Mouse (Mus musculus) ES-Bruce4 (cell line): ENCODE data around the gene Pros1. TPM values are rescaled to one million over a fixed set of nuclear protein-coding genes. Genes with fewer than 3 reads are reported as not detected.

Experiments used
- H3K27ac ChIP-seq: 2 replicates; pipeline ENCODE4 v1.5.1; 2012; ENCODE audit warnings: low read length, inconsistent platforms; ENCODE audit not compliant: insufficient read depth
- H3K27me3 ChIP-seq: 2 replicates; pipeline ENCODE4 v1.6.1; 2012; ENCODE audit warnings: mild to moderate bottlenecking, low read length, inconsistent platforms; ENCODE audit not compliant: control insufficient read depth, poor library complexity, insufficient read depth, severe bottlenecking
- H3K36me3 ChIP-seq: 2 replicates; pipeline ENCODE4 v1.6.1; 2012; ENCODE audit warnings: inconsistent platforms, mild to moderate bottlenecking, low read length, moderate library complexity; ENCODE audit not compliant: control insufficient read depth, poor library complexity, insufficient read depth, severe bottlenecking
- H3K4me1 ChIP-seq: one replicate; pipeline ENCODE4 v1.8.1; 2011; ENCODE audit warnings: low read length; ENCODE audit not compliant: control insufficient read depth, insufficient read depth
- H3K4me3 ChIP-seq: 2 replicates; pipeline ENCODE4 v1.5.1; 2011; ENCODE audit warnings: low read depth, mild to moderate bottlenecking, low read length
- H3K9ac ChIP-seq: 2 replicates; pipeline ENCODE4 v1.6.1; 2012; ENCODE audit warnings: low read depth, mild to moderate bottlenecking, inconsistent platforms; ENCODE audit not compliant: poor library complexity, severe bottlenecking
- H3K9me3 ChIP-seq: replicated peaks from 2 replicates; pipeline ENCODE4 v1.6.1; 2012; ENCODE audit warnings: mild to moderate bottlenecking, low read length, inconsistent platforms; ENCODE audit not compliant: control insufficient read depth, poor library complexity, insufficient read depth, severe bottlenecking
- CTCF ChIP-seq: IDR thresholded peaks from one replicate; pipeline ENCODE4 v1.8.1; 2011; ENCODE audit warnings: low read depth, low read length
- EP300 ChIP-seq: IDR thresholded peaks from 2 replicates; pipeline ENCODE4 v1.6.1; 2011; ENCODE audit warnings: low read depth, low read length; ENCODE audit not compliant: insufficient read depth
- POLR2A ChIP-seq: IDR thresholded peaks from one replicate; pipeline ENCODE4 v1.8.1; 2011; ENCODE audit warnings: low read length; ENCODE audit not compliant: insufficient read depth
- polyA plus RNA-seq: library from polyadenylated mRNA; stranded (reverse); fragments of >200 nt; gene quantifications from 2 replicates; pipeline ENCODE4 v1.2.4, GENCODE M21; 2011; ENCODE audit warnings: low read depth; ENCODE audit not compliant: missing spikeins, insufficient read depth, insufficient read length

Gene Pros1
- polyA plus RNA-seq, 1 experiment, result 18.0 TPM

- Histone ChIP-seq H3K9me3 (no peaks in the 10 kb centered on the region), H3K4me1 (no peaks in the 10 kb centered on the region), H3K27ac (no peak overlapping the region), H3K9ac (no peak overlapping the region), H3K36me3 (no peaks in the 10 kb centered on the region), H3K4me3 (no peak overlapping the region), H3K27me3 (no peaks in the 10 kb centered on the region)
- TF ChIP-seq EP300 (no peak), CTCF (no peak), POLR2A (no peak)
Observed at GRCm38 (mm10) chr16:62922245-62922644, 68.1 kb downstream of the Pros1 start.

- H3K4me1 ChIP-seq, result no peaks in the 10 kb centered on the region
- H3K36me3 ChIP-seq, result no peaks in the 10 kb centered on the region
- TF ChIP-seq EP300, result no peak
- no peak for TF ChIP-seq POLR2A
- no peak for TF ChIP-seq CTCF
- no peaks in the 10 kb centered on the region for H3K9me3 ChIP-seq
- no peaks in the 10 kb centered on the region for H3K27me3 ChIP-seq
- no peak overlapping the region for H3K9ac ChIP-seq
- no peak overlapping the region for H3K27ac ChIP-seq
- H3K4me3 ChIP-seq, result no peak overlapping the region
Observed at GRCm38 (mm10) chr16:62931341-62931740, 77.2 kb downstream of the Pros1 start.

- TF ChIP-seq EP300 (no peak), CTCF (no peak)
- H3K36me3 ChIP-seq, result no peaks in the 10 kb centered on the region
- H3K27me3 ChIP-seq, result no peaks in the 10 kb centered on the region
- no peak overlapping the region for H3K27ac ChIP-seq
- no peaks in the 10 kb centered on the region for H3K9me3 ChIP-seq
- no peaks in the 10 kb centered on the region for H3K4me1 ChIP-seq
- H3K4me3 ChIP-seq, result no peak overlapping the region
- H3K9ac ChIP-seq, result no peak overlapping the region
Observed at GRCm38 (mm10) chr16:62936316-62936715, 82.2 kb downstream of the Pros1 start.

- H3K9ac ChIP-seq, result no peak overlapping the region
- H3K27me3 ChIP-seq, result no peaks in the 10 kb centered on the region
- H3K36me3 ChIP-seq, result no peaks in the 10 kb centered on the region
- no peak for TF ChIP-seq EP300
- TF ChIP-seq CTCF, result no peak
- H3K9me3 ChIP-seq, result no peaks in the 10 kb centered on the region
- H3K27ac ChIP-seq, result no peak overlapping the region
- no peaks in the 10 kb centered on the region for H3K4me1 ChIP-seq
- no peak overlapping the region for H3K4me3 ChIP-seq
Observed at GRCm38 (mm10) chr16:62940388-62941003, 86.4 kb downstream of the Pros1 start.

GRCm38 (mm10) chr16:62941763-62942162, 87.7 kb downstream of the Pros1 start:
- TF ChIP-seq CTCF (no peak), POLR2A (no peak), EP300 (no peak)
- Histone ChIP-seq H3K27me3 (no peaks in the 10 kb centered on the region), H3K4me3 (no peak overlapping the region), H3K9ac (no peak overlapping the region), H3K4me1 (no peaks in the 10 kb centered on the region), H3K9me3 (no peaks in the 10 kb centered on the region), H3K36me3 (no peaks in the 10 kb centered on the region), H3K27ac (no peak overlapping the region)

- no peaks in the 10 kb centered on the region for H3K27me3 ChIP-seq
Observed at GRCm38 (mm10) chr16:62942418-62943410, 88.6 kb downstream of the Pros1 start.

More at GRCm38 (mm10) chr16:62942418-62943410, 88.6 kb downstream of the Pros1 start:
- H3K27ac ChIP-seq, result no peak overlapping the region
- no peak for TF ChIP-seq CTCF
- TF ChIP-seq EP300, result no peak
- TF ChIP-seq POLR2A, result no peak
- H3K9ac ChIP-seq, result no peak overlapping the region
- no peaks in the 10 kb centered on the region for H3K4me1 ChIP-seq
- no peak overlapping the region for H3K4me3 ChIP-seq
- H3K9me3 ChIP-seq, result no peaks in the 10 kb centered on the region
- no peaks in the 10 kb centered on the region for H3K36me3 ChIP-seq
